Mouse (Mus musculus) gastrocnemius, postnatal 14 days (tissue): ENCODE results near the gene Gm5134. TPM values are rescaled to one million over a fixed set of nuclear protein-coding genes. Genes with fewer than 3 reads are reported as not detected.

Experiments used
- DNase-seq: peaks from one replicate; pipeline ENCODE4 v3.0.0; 2021; ENCODE audit warnings: mixed read lengths
- intact Hi-C: fragments of 180-260 bp; cut with DNase I; formaldehyde crosslinking; loops from one replicate; pipeline ENCODE4 v1.15.1; 2025; ENCODE audit warnings: low total_unique reads
- long read RNA-seq, 2 experiments: library from polyadenylated mRNA; stranded (forward); transcript quantifications; one replicate each; pipeline ENCODE4 v2.0.0; 2021
- total RNA-seq, 2 experiments: library from RNA; stranded (reverse); gene quantifications; 2 replicates each; pipeline ENCODE4 v1.2.3; 2021

Gm5134 gene
- total RNA-seq = not detected
- long read RNA-seq, experiment 1 = 0 reads
- long read RNA-seq, experiment 2 = 0 reads

GRCm38 (mm10) chr10:75954381-75954811 lies at the start of gene Gm5134:
Gene Gm5134 (plus strand): TSS chr10:75954514.
- no peak for DNase-seq
- intact Hi-C loops = no loop called here

- DNase-seq = no peak
- intact Hi-C loops = no loop called here
Measured at GRCm38 (mm10) chr10:75906882-75907281, 47.4 kb upstream of the Gm5134 start.

- intact Hi-C loops = no loop called here
- no peak for DNase-seq
Measured at GRCm38 (mm10) chr10:75910698-75911097, 43.6 kb upstream of the Gm5134 start.

- no peak for DNase-seq
- intact Hi-C loops = no loop called here
Measured at GRCm38 (mm10) chr10:75913013-75913589, 41.2 kb upstream of the Gm5134 start.

- intact Hi-C loops = no loop called here
- DNase-seq = no peak
Measured at GRCm38 (mm10) chr10:75915557-75915956, 38.8 kb upstream of the Gm5134 start.

- DNase-seq = no peak
- intact Hi-C loops = no loop called here
Measured at GRCm38 (mm10) chr10:75916840-75917239, 37.5 kb upstream of the Gm5134 start.

- no peak for DNase-seq
- intact Hi-C loops = no loop called here
Measured at GRCm38 (mm10) chr10:75919026-75919425, 35.3 kb upstream of the Gm5134 start.

GRCm38 (mm10) chr10:75921026-75921725 lies 33.1 kb upstream of the Gm5134 start, which contains the start of gene Smarcb1:
Gene Smarcb1 (minus strand): TSS chr10:75921617.
- intact Hi-C loops = no loop called here
- peak; percentile 95 for DNase-seq

GRCm38 (mm10) chr10:75921726-75922560 lies 32.4 kb upstream of the Gm5134 start:
- no peak for DNase-seq
- intact Hi-C loops = no loop called here

- DNase-seq = no peak
- intact Hi-C loops = no loop called here
Measured at GRCm38 (mm10) chr10:75924324-75924723, 30.0 kb upstream of the Gm5134 start.

- no peak for DNase-seq
- intact Hi-C loops = no loop called here
Measured at GRCm38 (mm10) chr10:75926396-75926795, 27.9 kb upstream of the Gm5134 start.

GRCm38 (mm10) chr10:75930304-75930703 lies 24.0 kb upstream of the Gm5134 start:
- intact Hi-C loops = no loop called here
- DNase-seq = no peak

GRCm38 (mm10) chr10:75931311-75931710 lies 23.0 kb upstream of the Gm5134 start:
- DNase-seq = no peak
- intact Hi-C loops = no loop called here

GRCm38 (mm10) chr10:75932081-75932678 lies 22.1 kb upstream of the Gm5134 start:
- peak; percentile 66 for DNase-seq
- intact Hi-C loops = no loop called here

- intact Hi-C loops = no loop called here
- DNase-seq = no peak
Measured at GRCm38 (mm10) chr10:75932891-75933290, 21.4 kb upstream of the Gm5134 start, which contains the start of gene Chchd10. Gene Chchd10 (plus strand): TSS chr10:75933130.

GRCm38 (mm10) chr10:75934991-75935390 lies 19.3 kb upstream of the Gm5134 start:
- intact Hi-C loops = no loop called here
- DNase-seq = no peak

- DNase-seq = peak; percentile 62
- intact Hi-C loops = no loop called here
Measured at GRCm38 (mm10) chr10:75935680-75936541, 18.4 kb upstream of the Gm5134 start, which contains the start of gene Mmp11. Gene Mmp11 (minus strand): TSS chr10:75936496.

GRCm38 (mm10) chr10:75936909-75937667 lies 17.2 kb upstream of the Gm5134 start:
- DNase-seq = no peak
- intact Hi-C loops = no loop called here
